Mouse (Mus musculus): ENCODE measurements around the gene Cd99l2.

DNA sequence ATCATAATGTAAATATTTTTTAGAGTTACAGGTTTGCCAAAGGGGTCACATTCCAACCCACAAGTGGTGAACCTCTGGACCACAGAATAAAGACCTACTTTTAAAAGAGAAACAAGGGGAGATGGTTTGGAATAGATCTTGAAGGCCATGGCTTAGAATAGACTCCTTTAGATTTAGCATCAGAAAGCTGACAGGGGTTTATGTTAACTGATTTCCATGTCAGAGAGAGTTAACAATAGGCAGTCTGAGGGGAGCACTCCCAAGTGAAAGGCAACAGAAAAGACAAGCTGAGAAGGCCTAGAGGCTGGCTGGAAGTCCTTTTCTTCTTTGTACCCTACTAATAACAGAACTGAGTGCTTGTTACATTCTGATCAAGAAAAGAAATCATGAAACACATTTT, 86.4 kb downstream of the Cd99l2 start:
- TF ChIP-seq CTCF (IDR thresholded peaks at IDR 0.05; ENCODE audit: control insufficient read depth, insufficient read depth, insufficient read length) = no peak
- TF ChIP-seq USF1 (IDR thresholded peaks at IDR 0.05; ENCODE audit: low read depth) = no peak
- TF ChIP-seq MAX (IDR thresholded peaks at IDR 0.05) = no peak
- no peak for TF ChIP-seq FOSL1 (IDR thresholded peaks at IDR 0.05; ENCODE audit: insufficient read depth, low read length, poor library complexity, severe bottlenecking)
- TF ChIP-seq MYOD1 (IDR thresholded peaks at IDR 0.05; ENCODE audit: control insufficient read depth, insufficient read length, low read depth) = no peak
- no peak for TF ChIP-seq MYOG (IDR thresholded peaks at IDR 0.05; ENCODE audit: control insufficient read depth, extremely low read depth, insufficient read length)
- TF ChIP-seq CEBPB (IDR thresholded peaks at IDR 0.05; ENCODE audit: low read depth) = no peak

Measured in C2C12 (cell line).